Mouse (Mus musculus) CH12.LX (cell line): ENCODE measurements around the gene Ctsw. TPM values are rescaled to one million over a fixed set of nuclear protein-coding genes. Genes with fewer than 3 reads are reported as not detected.
"Not testable (repeated sequence)": the region's sequence is repeated elsewhere in the genome, so short reads cannot be mapped to it uniquely, and the experiment has no call there.

Experiments used
- DNase-seq: peaks from one replicate; pipeline ENCODE4 v3.0.0-alpha.2; 2013; ENCODE audit errors: extremely low read depth
- H3K27ac ChIP-seq: 2 replicates; pipeline ENCODE4 v1.5.1; 2012; ENCODE audit warnings: low read depth, mild to moderate bottlenecking, control low read depth, moderate library complexity; ENCODE audit not compliant: insufficient read depth
- H3K27me3 ChIP-seq: replicated peaks from 2 replicates; pipeline ENCODE3; 2012; ENCODE audit warnings: inconsistent platforms
- H3K36me3 ChIP-seq, 2 experiments: replicated peaks in 1 of 2; 2 replicates each; pipeline versions ENCODE3 to v1.6.1; 2012; ENCODE audit warnings: inconsistent platforms in 1 of 2, low read length in 1 of 2, mild to moderate bottlenecking in 1 of 2, mixed read lengths in 1 of 2, moderate library complexity in 1 of 2; ENCODE audit not compliant: control insufficient read depth in 1 of 2, insufficient read depth in 1 of 2
- H3K4me1 ChIP-seq, 2 experiments: 2 replicates each; pipeline ENCODE4 v1.6.1; 2012; ENCODE audit warnings: inconsistent platforms in 1 of 2, moderate library complexity in 1 of 2; ENCODE audit not compliant: insufficient read depth in 2 of 2, control insufficient read depth in 1 of 2
- H3K4me2 ChIP-seq: 2 replicates; pipeline ENCODE4 v1.6.1; 2012; ENCODE audit warnings: low read depth, mild to moderate bottlenecking, control low read depth; ENCODE audit not compliant: poor library complexity, insufficient read depth, severe bottlenecking
- H3K4me3 ChIP-seq, 3 experiments: fragments of 150-350 bp in 1 of 3; sonication (generic) in 1 of 3; replicated peaks in 1 of 3; 2 replicates each; pipeline versions ENCODE3 to v1.5.1; 2011 to 2012; ENCODE audit warnings: low read depth in 2 of 3, low read length in 2 of 3, mild to moderate bottlenecking in 2 of 3, moderate library complexity in 2 of 3, control low read depth in 1 of 3, improper control_type of control experiment in 1 of 3, inconsistent platforms in 1 of 3, mixed read lengths in 1 of 3; ENCODE audit not compliant: poor library complexity in 1 of 3
- H3K79me2 ChIP-seq: replicated peaks from 2 replicates; pipeline ENCODE4 v1.6.1; 2012; ENCODE audit warnings: mild to moderate bottlenecking, moderate library complexity; ENCODE audit not compliant: control insufficient read depth, poor library complexity, insufficient read depth, severe bottlenecking; ENCODE audit errors: extremely low read depth
- H3K9ac ChIP-seq: 2 replicates; pipeline ENCODE4 v1.6.1; 2012; ENCODE audit warnings: low read depth, mild to moderate bottlenecking, control low read depth, moderate library complexity; ENCODE audit not compliant: insufficient read depth
- H3K9me3 ChIP-seq: replicated peaks from 2 replicates; pipeline ENCODE3; 2012; ENCODE audit warnings: low read length, inconsistent platforms, mixed read lengths
- BHLHE40 ChIP-seq: IDR thresholded peaks from 2 replicates; pipeline ENCODE4 v1.6.1; 2011; ENCODE audit warnings: mild to moderate bottlenecking, low read depth, low read length, improper control_type of control experiment
- E2F4 ChIP-seq: IDR thresholded peaks from 2 replicates; pipeline ENCODE4 v1.6.1; 2011; ENCODE audit warnings: low read depth, low read length, improper control_type of control experiment; ENCODE audit not compliant: insufficient replicate concordance
- EP300 ChIP-seq: IDR thresholded peaks from 2 replicates; pipeline ENCODE4 v1.6.1; 2011; ENCODE audit warnings: low read length, improper control_type of control experiment
- JUND ChIP-seq: conservative IDR thresholded peaks from 2 replicates; pipeline ENCODE4 v1.6.1; 2011; ENCODE audit warnings: low read depth, low read length, improper control_type of control experiment
- MEF2A ChIP-seq: IDR thresholded peaks from 2 replicates; pipeline ENCODE4 v1.6.1; 2014; ENCODE audit warnings: low read depth, mild to moderate bottlenecking, inconsistent platforms, low read length, improper control_type of control experiment, borderline replicate concordance
- NELFE ChIP-seq: IDR thresholded peaks from 2 replicates; pipeline ENCODE4 v1.6.1; 2011; ENCODE audit warnings: low read depth, low read length, improper control_type of control experiment
- NRF1 ChIP-seq: IDR thresholded peaks from 2 replicates; pipeline ENCODE4 v1.6.1; 2014; ENCODE audit warnings: low read depth, mild to moderate bottlenecking, inconsistent platforms, low read length, improper control_type of control experiment, moderate library complexity
- POLR2A ChIP-seq: IDR thresholded peaks from 2 replicates; pipeline ENCODE4 v1.6.1; 2011; ENCODE audit warnings: low read depth, mild to moderate bottlenecking, improper control_type of control experiment, low read length
- POLR2AphosphoS2 ChIP-seq: IDR thresholded peaks from 2 replicates; pipeline ENCODE4 v1.6.1; 2011; ENCODE audit warnings: low read depth, low read length, improper control_type of control experiment
- SMC3 ChIP-seq: IDR thresholded peaks from 2 replicates; pipeline ENCODE4 v1.6.1; 2011; ENCODE audit warnings: low read depth, low read length, improper control_type of control experiment
- UBTF ChIP-seq: IDR thresholded peaks from 2 replicates; pipeline ENCODE4 v1.6.1; 2012; ENCODE audit warnings: low read depth, mild to moderate bottlenecking, inconsistent platforms, low read length, improper control_type of control experiment, moderate library complexity
- USF2 ChIP-seq: conservative IDR thresholded peaks from 2 replicates; pipeline ENCODE4 v1.6.1; 2011; ENCODE audit warnings: low read depth, low read length, improper control_type of control experiment
- dilution Hi-C: fragments of 300-500 bp; cut with MboI; formaldehyde crosslinking; loops from 2 replicates; pipeline ENCODE4 v1.14.3; 2020; ENCODE audit warnings: low sequenced_read_pairs; ENCODE audit not compliant: extremely low pct_unique_long_range_greater_than_20kb, extremely low pct_ligation_motif_present
- in situ Hi-C: fragments of 300-500 bp; cut with MboI; formaldehyde crosslinking; loops from 3 replicates; pipeline ENCODE4 v1.14.3; 2019; ENCODE audit warnings: low sequenced_read_pairs, low pct_ligation_motif_present, low pct_unique_long_range_greater_than_20kb, mixed read lengths
- polyA plus RNA-seq: library from polyadenylated mRNA; unstranded; fragments of >175 nt; gene quantifications from 2 replicates; pipeline ENCODE4 v1.2.1, GENCODE M21; 2012; ENCODE audit warnings: low read depth; ENCODE audit not compliant: insufficient read length
- total RNA-seq, 2 experiments: library from RNA; depleted of rRNA; stranded (reverse); fragments of 300-350 nt in 1 of 2; fragments of >200 nt in 1 of 2; gene quantifications; 2 replicates each; pipeline ENCODE4 v1.2.3; 2012 to 2014

Ctsw gene
- total and polyA plus RNA-seq, 3 experiments: 0.23 to 1.1 (median 0.38) TPM

DNA sequence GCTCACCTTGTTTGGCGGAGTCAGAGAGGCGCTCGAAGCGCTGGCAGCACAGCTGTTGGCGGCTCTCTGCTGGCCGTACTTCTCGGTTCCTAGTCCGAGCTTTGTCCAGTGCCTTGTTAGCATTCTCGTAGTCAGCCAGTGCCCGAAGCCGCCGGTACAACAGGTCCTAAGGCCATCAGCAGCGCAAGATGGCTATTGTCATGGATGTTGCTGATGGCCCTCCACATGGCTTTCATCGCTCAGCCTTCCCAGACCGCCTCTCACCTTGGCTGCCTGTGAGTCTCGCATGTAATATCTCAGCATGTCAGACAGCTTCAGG, 27.7 kb upstream of the Ctsw start:
- Histone ChIP-seq H3K4me2 (no peak overlapping the region), H3K4me1 (peaks cover 4 to 14% of the 10 kb centered on the region in 2 experiments), H3K79me2 (peaks cover 24% of the 10 kb centered on the region), H3K27me3 (no peaks in the 10 kb centered on the region), H3K9me3 (no peaks in the 10 kb centered on the region), H3K9ac (no peak overlapping the region), H3K27ac (no peak overlapping the region), H3K4me3 (no peak overlapping the region), H3K36me3 (peaks cover 51 to 73% of the 10 kb centered on the region in 2 experiments)
- dilution Hi-C loops: no loop called here
- in situ Hi-C loops: no loop called here
- TF ChIP-seq E2F4 (no peak), UBTF (no peak), USF2 (no peak), POLR2AphosphoS2 (peak; percentile 36; the same call in 1 of the 2 replicates), NRF1 (no peak)
- no peak for DNase-seq

DNA sequence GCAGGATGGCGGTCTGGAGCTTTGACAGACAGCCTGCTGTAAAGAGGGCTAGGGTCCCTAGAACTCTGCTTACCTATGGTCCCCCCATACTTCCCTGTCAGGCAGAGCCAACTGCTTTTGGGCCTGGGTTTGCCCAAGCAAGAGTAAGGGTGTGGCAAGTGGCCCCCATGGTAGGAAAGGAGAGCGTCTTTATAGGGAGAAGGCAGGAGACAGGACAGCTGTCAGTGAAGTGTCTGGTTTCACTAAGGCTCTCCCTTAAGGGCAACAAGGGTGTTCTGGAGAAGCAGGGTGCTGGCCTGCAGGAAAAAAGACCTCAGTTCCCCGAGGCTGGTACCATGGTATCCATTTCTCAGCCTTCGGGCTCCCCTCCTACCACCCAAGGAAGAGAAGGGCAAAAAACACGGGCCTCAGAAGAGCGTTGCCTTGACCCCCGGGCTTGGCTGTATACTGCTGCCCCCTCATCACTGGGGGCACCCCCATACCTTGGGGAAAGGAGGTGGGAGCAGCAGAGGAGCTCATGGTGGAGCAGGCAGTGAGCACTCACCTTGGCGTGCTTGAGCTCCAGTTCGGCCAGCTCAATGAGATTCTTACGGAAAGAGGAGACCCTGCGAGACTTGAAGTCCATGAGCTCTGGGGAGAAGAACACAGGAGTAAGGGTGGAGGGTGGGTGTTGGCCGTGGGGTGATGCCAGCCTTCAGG, 27.2 kb upstream of the Ctsw start:
- H3K36me3 ChIP-seq: peaks cover 51 to 70% of the 10 kb centered on the region in 2 experiments
- peaks cover 24% of the 10 kb centered on the region for H3K79me2 ChIP-seq
- no peak overlapping the region for H3K4me3 ChIP-seq
- TF ChIP-seq E2F4: no peak
- TF ChIP-seq MEF2A: no peak
- TF ChIP-seq EP300: no peak
- TF ChIP-seq SMC3: no peak
- TF ChIP-seq POLR2A: peak; percentile 23
- TF ChIP-seq NELFE: no peak
- TF ChIP-seq POLR2AphosphoS2: peak; percentile 60
- peaks cover 4 to 14% of the 10 kb centered on the region in 2 experiments for H3K4me1 ChIP-seq
- H3K9me3 ChIP-seq: no peaks in the 10 kb centered on the region
- H3K27me3 ChIP-seq: no peaks in the 10 kb centered on the region
- in situ Hi-C loops (no loop called here), dilution Hi-C loops (no loop called here)
- H3K4me2 ChIP-seq: no peak overlapping the region
- DNase-seq: no peak
- H3K27ac ChIP-seq: no peak overlapping the region
- H3K9ac ChIP-seq: no peak overlapping the region

DNA sequence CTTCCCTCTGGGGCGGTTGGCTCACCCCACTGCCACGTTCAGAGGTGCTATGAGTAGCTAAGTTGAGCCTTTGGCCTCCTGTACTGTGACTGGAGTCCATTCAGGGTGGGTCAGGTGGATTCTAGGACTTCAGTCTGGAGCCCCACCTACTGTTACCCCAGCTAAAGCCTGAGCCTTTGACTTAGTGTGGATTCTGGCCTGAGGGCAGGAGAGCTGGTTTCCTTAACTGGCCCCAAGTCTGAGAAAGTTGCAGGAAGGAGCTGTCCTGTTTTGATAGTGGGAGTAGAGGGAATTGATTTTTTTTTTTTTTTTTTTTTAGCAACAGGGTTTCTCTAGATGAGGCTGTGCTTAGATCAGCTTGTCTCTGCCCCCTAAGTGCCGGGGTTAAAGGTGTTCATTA, 26.0 kb upstream of the Ctsw start:
- Histone ChIP-seq H3K4me3 (no peak overlapping the region), H3K4me1 (peaks cover 4 to 14% of the 10 kb centered on the region in 2 experiments), H3K4me2 (no peak overlapping the region), H3K9me3 (no peaks in the 10 kb centered on the region), H3K27me3 (no peaks in the 10 kb centered on the region), H3K9ac (no peak overlapping the region), H3K27ac (no peak overlapping the region), H3K79me2 (peaks cover 24% of the 10 kb centered on the region), H3K36me3 (peaks cover 51 to 68% of the 10 kb centered on the region in 2 experiments)
- in situ Hi-C loops (loop anchor here (5.0 kb wide), 1 partner anchor 37 kb away; the partner anchor contains the start of gene Ccdc85b), dilution Hi-C loops (no loop called here)
- no peak for DNase-seq
- TF ChIP-seq SMC3: no peak
- no peak for TF ChIP-seq EP300
- 0 out of 2 replicates have a peak, but pooled peaks have one; percentile 10 for TF ChIP-seq POLR2A
- no peak; the same call in 1 of the 2 replicates for TF ChIP-seq POLR2AphosphoS2
- TF ChIP-seq BHLHE40: no peak
- no peak for TF ChIP-seq JUND

DNA sequence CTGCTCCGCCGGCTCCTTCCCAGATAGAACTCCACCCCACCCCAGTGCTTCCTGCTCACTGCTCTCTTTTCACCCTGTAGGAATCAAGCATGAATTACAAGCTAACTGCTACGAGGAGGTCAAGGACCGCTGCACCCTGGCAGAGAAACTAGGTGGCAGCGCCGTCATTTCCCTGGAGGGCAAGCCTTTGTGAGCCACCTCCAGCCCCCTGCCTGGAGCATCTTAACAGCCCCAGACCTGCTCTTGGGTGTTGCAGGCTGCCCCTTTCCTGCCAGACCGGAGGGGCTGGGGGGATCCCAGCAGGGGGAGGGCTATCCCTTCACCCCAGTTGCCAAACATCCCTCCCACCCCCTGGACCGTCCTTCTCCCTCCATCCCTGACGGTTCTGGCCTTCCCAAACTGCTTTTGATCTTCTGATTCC, 25.0 kb upstream of the Ctsw start:
- H3K27me3 ChIP-seq, H3K9ac ChIP-seq, dilution Hi-C loops, H3K9me3 ChIP-seq, H3K27ac ChIP-seq, H3K4me3 ChIP-seq, DNase-seq, H3K4me2 ChIP-seq: not testable (repeated sequence)
- Histone ChIP-seq H3K79me2 (peaks cover 24% of the 10 kb centered on the region), H3K4me1 (peaks cover 4 to 19% of the 10 kb centered on the region in 2 experiments), H3K36me3 (peaks cover 51 to 61% of the 10 kb centered on the region in 2 experiments)
- in situ Hi-C loops: loop anchor here (5.0 kb wide), 1 partner anchor 36 kb away; the partner anchor contains the start of gene Ccdc85b
